Mouse (Mus musculus) cortical plate, adult 2 months (tissue): Measurements from ENCODE around the gene Csnk2a2. TPM values are rescaled to one million over a fixed set of nuclear protein-coding genes. Genes with fewer than 3 reads are reported as not detected.
A peak's percentile ranks its signal among the peaks of the same experiment; 100 is the strongest.

Experiments
- H3K27ac ChIP-seq: fragments of 200-500 bp; 2 replicates; pipeline ENCODE4 v1.5.1; 2012; ENCODE audit warnings: low read length, control low read depth, inconsistent platforms; ENCODE audit not compliant: insufficient read depth
- H3K4me1 ChIP-seq: fragments of 200-500 bp; 2 replicates; pipeline ENCODE4 v1.6.1; 2011; ENCODE audit warnings: low read length; ENCODE audit not compliant: control insufficient read depth, insufficient read depth
- H3K4me3 ChIP-seq: fragments of 200-500 bp; 2 replicates; pipeline ENCODE4 v1.5.1; 2011; ENCODE audit warnings: mild to moderate bottlenecking, low read length, control low read depth; ENCODE audit not compliant: insufficient read depth
- CTCF ChIP-seq: fragments of 200-500 bp; IDR thresholded peaks from 2 replicates; pipeline ENCODE4 v1.5.1; 2011; ENCODE audit warnings: mild to moderate bottlenecking, control low read depth, low read length; ENCODE audit not compliant: insufficient read depth; ENCODE audit errors: extremely low read depth
- POLR2A ChIP-seq: fragments of 200-500 bp; IDR thresholded peaks from 2 replicates; pipeline ENCODE4 v1.6.1; 2011; ENCODE audit warnings: mild to moderate bottlenecking, low read length, control low read depth; ENCODE audit not compliant: insufficient read depth; ENCODE audit errors: extremely low read depth
- polyA plus RNA-seq: library from polyadenylated mRNA; depleted of rRNA; stranded (reverse); fragments of >200 nt; gene quantifications from 2 replicates; pipeline ENCODE4 v1.2.3, GENCODE M21; 2012

The Csnk2a2 gene
- polyA plus RNA-seq, 1 experiment, result 51.3 TPM

- Histone ChIP-seq H3K4me3 (peak overlapping the region; percentile 17), H3K27ac (peak overlapping the region; percentile 72; the same call in 1 of the 2 replicates), H3K4me1 (peaks cover 5% of the 10 kb centered on the region)
- TF ChIP-seq POLR2A (no peak), CTCF (no peak)
Measured at GRCm38 (mm10) chr8:95488698-95489332, 1.0 kb downstream of the Csnk2a2 start.

GRCm38 (mm10) chr8:95487800-95488697 lies 1.8 kb downstream of the Csnk2a2 start:
- Histone ChIP-seq H3K4me3 (peak overlapping the region; percentile 17), H3K27ac (peak overlapping the region; percentile 72; the same call in 1 of the 2 replicates), H3K4me1 (peaks cover 5% of the 10 kb centered on the region)
- TF ChIP-seq POLR2A, result no peak
- no peak for TF ChIP-seq CTCF

- Histone ChIP-seq H3K4me1 (no peaks in the 10 kb centered on the region), H3K27ac (no peak overlapping the region), H3K4me3 (no peak overlapping the region)
- no peak for TF ChIP-seq CTCF
- no peak for TF ChIP-seq POLR2A
Measured at GRCm38 (mm10) chr8:95470008-95470407, 19.8 kb downstream of the Csnk2a2 start.

- H3K4me1 ChIP-seq, result no peaks in the 10 kb centered on the region
- no peak overlapping the region for H3K4me3 ChIP-seq
- TF ChIP-seq POLR2A (no peak), CTCF (no peak)
- H3K27ac ChIP-seq, result no peak overlapping the region
Measured at GRCm38 (mm10) chr8:95468995-95469394, 20.8 kb downstream of the Csnk2a2 start.

GRCm38 (mm10) chr8:95466543-95466942 lies 23.3 kb downstream of the Csnk2a2 start:
- Histone ChIP-seq H3K27ac (no peak overlapping the region), H3K4me1 (no peaks in the 10 kb centered on the region), H3K4me3 (no peak overlapping the region)
- no peak for TF ChIP-seq CTCF
- no peak for TF ChIP-seq POLR2A

- Histone ChIP-seq H3K4me3 (no peak overlapping the region), H3K27ac (no peak overlapping the region), H3K4me1 (no peaks in the 10 kb centered on the region)
- TF ChIP-seq POLR2A, result no peak
- peak; percentile 48 for TF ChIP-seq CTCF
Measured at GRCm38 (mm10) chr8:95452518-95452917, 37.3 kb downstream of the Csnk2a2 start.

GRCm38 (mm10) chr8:95450271-95450670 lies 39.6 kb downstream of the Csnk2a2 start:
- TF ChIP-seq CTCF (no peak), POLR2A (no peak)

GRCm38 (mm10) chr8:95447661-95448060 lies 42.2 kb downstream of the Csnk2a2 start:
- Histone ChIP-seq H3K4me3 (no peak overlapping the region), H3K4me1 (no peaks in the 10 kb centered on the region), H3K27ac (no peak overlapping the region)
- TF ChIP-seq POLR2A, result no peak
- TF ChIP-seq CTCF, result no peak

More at GRCm38 (mm10) chr8:95450271-95450670, 39.6 kb downstream of the Csnk2a2 start:
- Histone ChIP-seq H3K4me1 (no peaks in the 10 kb centered on the region), H3K4me3 (no peak overlapping the region), H3K27ac (no peak overlapping the region)

GRCm38 (mm10) chr8:95445042-95445441 lies 44.8 kb downstream of the Csnk2a2 start:
- Histone ChIP-seq H3K4me3 (no peak overlapping the region), H3K4me1 (no peaks in the 10 kb centered on the region), H3K27ac (no peak overlapping the region)
- TF ChIP-seq CTCF (no peak), POLR2A (no peak)
